13 mouse cellular contexts compared by ENCODE assay signal in genomic region chr3:135579179-135579578, GRCm38 (mm10).
DNase-seq lines count a peak whose midpoint lies in the region; ATAC-seq and TF ChIP-seq lines count a peak whose summit lies in the region.
"Had no signal": no experiment of that assay in that cellular context is flagged by ENCODE, and none has a peak within 500 bp of the region (broad histone marks: within the 10 kb centered on the region; RNA-seq: fewer than 3 reads in every experiment).

No protein-coding gene starts in this region.

- H3K36me3 ChIP-seq in intestine, embryonic 15.5 days, result no peaks in the 10 kb centered on the region

- no peak for TF ChIP-seq CTCF in gastrocnemius, adult 2 months (IDR thresholded peaks at IDR 0.05)

- H3K27me3 ChIP-seq in intestine, embryonic 15.5 days (replicated peaks), result no peaks in the 10 kb centered on the region
- H3K27me3 ChIP-seq: liver, embryonic 13.5 days; megakaryocyte, embryonic 14.5 days had no signal

- ATAC-seq in intestine, embryonic 15.5 days, result peak; percentile 50
- no peak for ATAC-seq in megakaryocyte-erythroid progenitor cell, adult 5-6 weeks (replicated peaks; ENCODE audit: low FRiP score, low TSS enrichment, poor library complexity, severe bottlenecking)

- no peak overlapping the region for H3K4me3 ChIP-seq in gastrocnemius, adult 2 months
- H3K4me3 ChIP-seq in intestine, embryonic 15.5 days (replicated peaks), result no peak overlapping the region
- H3K4me3 ChIP-seq: liver, embryonic 13.5 days; megakaryocyte, embryonic 14.5 days had no signal

- DNase-seq in gastrocnemius, adult 2 months, result peak; percentile 63
- no peak for DNase-seq in gastrocnemius, postnatal 14 days
- DNase-seq in thymus, postnatal 0 days (ENCODE audit: low spot score), result peak; percentile 28
- no peak for DNase-seq in thymus, postnatal 4 days
- DNase-seq in retina, embryonic 14.5 days (ENCODE audit: low spot score), result no peak
- DNase-seq in left cerebral cortex, adult 9 months (ENCODE audit: low spot score in 2 of 2), result no peak
- DNase-seq: gastrocnemius, postnatal 36 days; kidney, adult 18-20 months; liver, embryonic 13.5 days; thymus, postnatal 14 days had no signal

- H3K4me1 ChIP-seq in intestine, embryonic 15.5 days (replicated peaks), result peaks cover 15% of the 10 kb centered on the region; the same call in 1 of the 2 replicates

- 33% methylated on average over 4 of the region's 4 CpGs for WGBS in intestine, embryonic 15.5 days

- H3K9me3 ChIP-seq in intestine, embryonic 15.5 days, result no peaks in the 10 kb centered on the region
- H3K9me3 ChIP-seq: liver, embryonic 13.5 days had no signal

- H3K9ac ChIP-seq in intestine, embryonic 15.5 days, result no peak overlapping the region
- H3K9ac ChIP-seq: liver, embryonic 13.5 days had no signal

- H3K4me2 ChIP-seq in intestine, embryonic 15.5 days (replicated peaks), result no peak overlapping the region
- H3K4me2 ChIP-seq: liver, embryonic 13.5 days had no signal

- peak overlapping the region; percentile 70 for H3K27ac ChIP-seq in gastrocnemius, adult 2 months
- 0 out of 2 replicates have a peak overlapping the region, but pooled peaks have one; percentile 32 for H3K27ac ChIP-seq in intestine, embryonic 15.5 days
- H3K27ac ChIP-seq: liver, embryonic 13.5 days had no signal

- intact Hi-C loops in gastrocnemius, adult 2 months (cut with DNase I), result no loop called here
- intact Hi-C loops in gastrocnemius, postnatal 14 days (cut with DNase I; ENCODE audit: low total_unique reads), result loop anchor here (5.0 kb wide), 1 partner anchor 172 kb away; no protein-coding TSS in a partner anchor

Comparison
In these comparisons a context has a peak if more than half of its experiments do, and no peak if none do; other contexts are left out.
1. DNase-seq: peak in gastrocnemius, adult 2 months (single experiment) and thymus, postnatal 0 days (single experiment); none in gastrocnemius, postnatal 14 days (single experiment), thymus, postnatal 4 days (single experiment), retina, embryonic 14.5 days (single experiment) and left cerebral cortex, adult 9 months (0 of 2).